Mouse (Mus musculus) urinary bladder, postnatal 25 days (tissue): Measurements from ENCODE around the gene Rnf220.

Experiments used
- DNase-seq: peaks from one replicate; pipeline ENCODE4 v3.0.0; 2022; ENCODE audit warnings: low spot score

Rnf220 gene

DNA sequence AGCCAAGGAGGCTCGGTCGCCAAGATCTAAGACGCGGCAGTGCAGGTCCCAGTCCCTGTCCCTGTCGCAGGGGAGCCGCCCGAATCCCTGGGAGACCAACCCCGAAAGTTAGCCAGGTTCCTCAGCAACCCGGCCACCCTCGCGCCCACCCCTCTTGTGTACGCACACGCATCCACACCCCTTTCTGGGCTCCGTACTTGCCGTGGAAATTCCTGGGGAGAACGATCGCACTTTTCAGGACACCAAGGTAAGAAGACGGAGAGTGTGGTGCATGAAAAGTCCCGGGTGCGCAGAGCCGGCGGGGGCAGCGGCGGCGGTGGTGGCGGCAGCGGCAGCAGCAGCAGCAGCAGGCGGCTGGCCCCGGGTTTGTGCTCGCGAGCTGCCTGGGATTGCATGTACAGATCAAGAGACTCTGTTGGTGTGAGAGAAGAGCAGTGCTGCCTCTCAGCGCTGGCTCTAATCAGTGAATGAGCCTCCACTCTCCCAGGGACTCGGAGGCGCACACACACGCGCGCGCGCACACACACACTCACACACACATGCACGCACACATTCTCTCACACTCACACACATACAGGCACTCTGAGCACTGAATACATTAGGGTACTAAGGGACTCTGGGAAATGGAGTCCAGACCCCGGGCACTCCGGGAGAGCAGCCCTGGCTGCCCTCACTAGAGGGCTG, at the start of gene Rnf220:
Rnf220 (minus strand) TSS at position 571 of the 684 bp plus-strand sequence.
- peak; percentile 4 for DNase-seq

GRCm38 (mm10) chr4:117546616-117547015, 49.8 kb upstream of the Rnf220 start:
- DNase-seq, result no peak

GRCm38 (mm10) chr4:117545448-117545847, 48.6 kb upstream of the Rnf220 start:
- DNase-seq, result no peak

GRCm38 (mm10) chr4:117540571-117540970, 43.7 kb upstream of the Rnf220 start:
- no peak for DNase-seq

DNA sequence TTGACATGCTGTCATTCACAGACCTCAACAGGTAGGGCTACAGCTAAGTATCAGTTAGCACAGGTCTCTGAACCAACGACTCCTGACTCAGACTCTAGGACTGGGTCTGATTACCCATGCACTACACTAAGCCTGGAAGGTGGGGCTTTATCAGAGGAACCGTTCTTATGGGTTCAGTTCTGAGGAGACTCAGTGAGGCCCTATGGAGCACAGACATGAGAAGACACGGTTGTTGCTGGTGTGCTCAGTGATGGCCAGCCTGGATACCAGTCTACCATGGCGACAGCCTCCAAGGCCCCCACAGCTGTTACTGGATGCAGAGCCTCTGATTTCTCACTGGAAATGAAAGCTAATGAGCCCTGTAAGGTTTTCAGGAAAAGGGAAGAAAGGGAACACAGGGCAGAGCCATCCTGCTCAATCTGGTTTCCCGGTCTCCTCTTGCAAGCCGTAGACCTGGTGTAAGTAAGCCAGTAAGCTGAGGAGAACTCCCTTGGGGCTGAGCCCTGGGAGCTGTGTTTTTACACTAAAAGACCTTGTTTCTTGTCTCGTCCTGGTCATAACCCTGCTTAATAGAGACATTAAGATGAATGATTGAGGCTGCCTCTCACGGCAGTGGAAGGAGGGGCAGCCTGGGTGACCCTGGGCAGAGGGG, 42.6 kb upstream of the Rnf220 start:
- no peak for DNase-seq

DNA sequence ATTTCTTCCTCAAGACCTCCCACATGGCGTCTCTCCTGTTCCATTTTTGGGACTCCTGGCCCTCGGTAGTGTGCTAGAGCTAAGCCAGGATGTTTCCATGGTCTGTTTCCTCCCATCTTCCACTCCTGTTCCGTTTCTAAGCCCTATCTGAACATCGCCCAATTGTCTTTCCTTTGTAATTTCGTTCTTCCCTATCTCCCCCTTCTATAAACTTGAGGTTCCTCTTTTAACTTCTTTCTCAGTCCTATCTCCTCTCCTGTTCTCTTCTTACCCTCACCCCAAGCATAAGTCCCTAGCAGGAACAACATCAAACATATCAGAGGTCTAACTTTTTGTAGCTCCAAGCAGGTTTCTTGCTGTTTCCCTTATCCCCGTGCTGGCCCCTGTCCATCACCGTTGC, 40.1 kb upstream of the Rnf220 start:
- no peak for DNase-seq

DNA sequence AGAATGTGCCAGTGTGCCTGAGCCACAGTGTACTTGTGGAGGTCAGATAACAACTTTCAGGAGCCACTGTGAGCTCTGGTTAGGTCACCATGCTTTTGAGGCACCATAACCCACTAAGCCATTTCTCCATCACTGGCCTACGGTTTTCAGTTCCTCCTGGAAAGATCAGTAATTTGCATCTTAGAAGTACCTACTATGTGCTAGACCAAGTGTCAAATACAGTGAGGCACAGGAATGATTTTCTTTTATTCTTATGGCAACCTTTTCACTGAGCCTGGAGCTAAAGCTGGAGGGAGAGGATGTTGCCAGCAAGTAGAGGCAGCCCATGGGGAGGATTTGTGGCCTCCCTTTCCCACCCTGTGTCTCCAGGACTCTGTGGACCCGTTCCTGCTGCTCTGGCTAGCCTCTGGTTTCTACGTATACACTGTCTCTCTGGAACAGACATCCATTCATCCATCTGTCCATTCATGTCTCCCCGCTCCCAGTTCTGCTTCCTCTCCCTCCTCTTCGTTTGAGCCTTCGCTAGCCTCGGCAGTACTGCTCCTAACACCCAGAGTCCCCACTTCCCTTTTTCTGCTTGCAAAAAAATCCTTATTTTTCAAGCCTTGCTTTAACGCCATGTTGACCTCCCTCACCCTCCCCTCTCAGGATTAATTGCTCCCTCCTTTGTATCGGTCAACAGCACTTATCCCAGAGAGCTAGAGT, 38.8 kb upstream of the Rnf220 start:
- DNase-seq, result no peak

DNA sequence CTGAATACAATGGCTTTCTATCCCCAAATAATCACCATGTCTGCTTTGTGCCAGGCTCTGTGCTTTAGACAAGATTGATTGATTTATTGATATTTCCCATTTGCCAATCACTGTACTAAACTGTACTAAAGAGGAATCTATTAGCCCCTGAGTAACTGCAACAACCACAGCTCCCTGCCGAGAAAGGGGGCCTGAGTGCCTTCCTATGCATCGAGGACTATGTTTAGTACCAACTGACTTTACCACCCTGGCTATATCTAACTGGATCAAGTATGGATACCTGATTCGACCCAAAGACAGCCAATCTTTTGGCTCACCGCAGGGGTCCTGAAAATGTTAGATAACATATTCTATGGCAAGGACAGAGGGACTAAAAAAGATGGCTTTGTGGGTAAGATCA, 33.0 kb upstream of the Rnf220 start:
- no peak for DNase-seq

- DNase-seq, result peak; percentile 44
These were observed 31.1 kb upstream of the Rnf220 start for GRCm38 (mm10) chr4:117527952-117528351.

DNA sequence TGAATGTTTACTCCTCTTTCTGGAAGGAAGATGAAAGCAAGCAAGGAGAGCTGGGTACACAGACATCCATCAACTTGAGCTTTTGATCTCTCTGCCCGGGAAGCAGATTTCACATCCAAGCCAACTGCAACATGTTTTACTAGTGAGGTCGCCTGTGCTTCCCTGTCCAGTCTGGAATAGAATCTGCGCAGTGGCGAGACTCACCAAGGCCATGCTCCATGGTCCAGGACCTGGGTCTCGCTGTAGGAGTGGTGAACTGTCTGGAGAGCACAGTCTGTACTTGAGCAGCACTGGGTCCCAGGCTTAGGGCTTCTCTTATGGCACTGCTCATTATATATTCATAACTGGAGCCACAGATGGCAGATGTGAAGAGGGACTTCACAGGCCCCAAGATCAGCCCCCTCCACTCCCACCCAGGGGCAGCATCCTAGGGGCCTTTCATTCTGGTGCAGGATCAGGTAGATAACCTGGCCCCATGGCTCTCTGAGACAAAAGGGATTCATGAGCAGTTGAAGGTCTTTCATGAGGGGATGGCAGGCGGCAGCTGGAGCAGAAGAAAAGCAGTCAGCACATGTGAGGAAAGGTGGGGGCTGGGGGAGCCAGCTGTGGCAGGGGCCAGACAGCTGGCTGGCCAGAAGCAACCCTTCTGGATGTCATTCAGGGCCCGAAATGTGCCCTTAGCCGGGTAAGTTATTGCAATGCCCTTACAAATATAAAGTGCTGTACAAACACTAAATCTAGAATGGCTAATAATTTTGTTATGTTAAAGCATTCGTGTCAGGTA, 30.5 kb upstream of the Rnf220 start:
- DNase-seq, result no peak

- DNase-seq, result no peak
These were observed 29.1 kb upstream of the Rnf220 start for GRCm38 (mm10) chr4:117525990-117526389.

GRCm38 (mm10) chr4:117521350-117521749, 24.5 kb upstream of the Rnf220 start:
- DNase-seq, result no peak

GRCm38 (mm10) chr4:117518246-117518645, 21.4 kb upstream of the Rnf220 start:
- no peak for DNase-seq

DNA sequence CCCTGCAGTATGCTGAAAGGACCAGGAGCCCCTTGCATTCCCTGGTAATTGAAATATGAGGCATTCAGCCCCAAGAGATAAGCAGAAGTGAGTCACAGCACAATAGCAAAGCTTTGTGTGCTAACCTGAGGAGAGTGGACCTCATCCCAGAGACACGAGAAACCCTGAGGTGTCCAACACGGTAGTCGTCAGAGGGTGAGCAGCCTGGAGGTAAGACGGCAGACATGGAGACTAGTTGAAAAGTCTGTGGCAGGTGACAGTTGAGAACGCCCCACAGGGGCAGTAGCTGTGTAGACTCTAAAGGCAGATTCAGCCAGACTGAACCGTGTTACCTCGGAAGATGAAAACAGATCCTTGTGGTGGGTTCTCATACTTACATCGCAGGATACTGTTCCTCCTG, 2.2 kb upstream of the Rnf220 start:
- DNase-seq, result no peak

DNA sequence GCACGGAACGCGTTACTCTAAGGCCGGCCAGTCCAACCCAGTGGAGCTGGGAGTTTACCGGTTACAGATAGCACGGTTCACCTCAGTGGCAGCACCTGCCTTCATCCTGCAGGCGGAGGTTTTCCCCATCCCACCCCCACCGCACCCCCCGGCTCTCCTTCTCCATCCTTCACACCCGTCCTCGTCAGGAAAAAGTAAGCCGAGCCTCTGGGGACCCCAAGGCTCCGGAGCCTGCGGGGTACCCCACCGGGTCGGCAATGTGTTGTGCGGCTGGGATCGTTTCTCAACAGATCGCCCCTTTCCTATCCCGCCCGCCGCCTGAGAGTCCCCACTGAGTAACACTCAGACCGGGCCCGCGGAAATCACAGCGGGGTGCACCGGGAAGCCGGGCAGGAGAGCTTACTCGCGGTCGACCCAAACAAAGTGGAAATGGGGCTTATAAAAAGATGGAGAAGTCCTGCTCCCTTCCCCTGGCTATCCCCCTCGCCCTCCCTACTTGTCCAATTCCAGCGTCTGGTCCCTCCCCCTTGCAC, 917 bp downstream of the Rnf220 start:
- DNase-seq, result peak; percentile 18

- peak; percentile 12 for DNase-seq
These were observed 1.8 kb downstream of the Rnf220 start for GRCm38 (mm10) chr4:117494911-117495501.

DNA sequence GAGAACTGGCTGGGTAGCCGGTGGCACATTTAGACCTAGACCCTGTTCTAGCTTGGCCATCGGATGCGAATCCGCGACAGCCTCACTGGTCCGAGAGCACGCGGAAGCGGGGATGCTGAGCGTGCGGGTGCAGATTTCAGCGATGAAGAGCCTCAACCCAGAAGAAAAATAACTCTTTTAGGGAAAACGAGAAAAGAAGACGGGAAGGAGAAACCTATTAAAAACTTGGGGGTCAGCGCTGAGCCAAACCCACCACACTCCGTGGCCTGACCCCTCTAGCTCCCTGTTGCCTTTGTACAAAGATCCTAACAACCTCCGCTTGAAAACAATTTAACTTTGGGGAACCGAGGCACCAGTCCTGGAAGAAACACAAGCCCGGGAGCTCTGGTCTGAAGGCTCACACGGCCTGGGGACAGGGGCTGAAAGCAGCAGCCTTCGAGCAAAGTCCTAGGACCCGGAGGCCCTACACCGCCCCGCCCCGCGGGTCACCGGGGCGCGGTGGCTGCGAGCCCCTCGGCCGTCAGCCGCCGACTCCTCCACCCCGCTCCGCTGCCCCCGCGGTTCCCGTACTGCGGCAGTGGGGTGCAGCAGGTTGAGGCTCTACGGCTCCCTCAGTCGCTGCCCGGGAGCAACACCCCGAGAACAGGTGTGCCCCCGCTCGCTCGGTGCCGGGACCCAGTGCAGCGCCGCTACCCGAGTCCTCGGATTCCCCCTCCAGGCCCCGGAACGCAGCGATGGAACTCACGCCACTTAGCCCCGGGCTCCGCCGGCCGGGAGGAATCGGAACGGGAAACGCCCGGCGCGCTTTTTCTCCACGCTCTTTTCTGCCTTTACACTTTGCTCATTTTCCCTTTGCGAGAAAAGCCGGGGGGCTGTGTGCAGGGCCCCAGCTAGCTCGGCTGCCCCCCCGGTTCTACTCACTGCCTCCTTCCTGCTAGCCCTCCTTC, 2.7 kb downstream of the Rnf220 start:
- peak; percentile 22 for DNase-seq

GRCm38 (mm10) chr4:117493161-117493568, 3.7 kb downstream of the Rnf220 start:
- DNase-seq, result peak; percentile 4

DNA sequence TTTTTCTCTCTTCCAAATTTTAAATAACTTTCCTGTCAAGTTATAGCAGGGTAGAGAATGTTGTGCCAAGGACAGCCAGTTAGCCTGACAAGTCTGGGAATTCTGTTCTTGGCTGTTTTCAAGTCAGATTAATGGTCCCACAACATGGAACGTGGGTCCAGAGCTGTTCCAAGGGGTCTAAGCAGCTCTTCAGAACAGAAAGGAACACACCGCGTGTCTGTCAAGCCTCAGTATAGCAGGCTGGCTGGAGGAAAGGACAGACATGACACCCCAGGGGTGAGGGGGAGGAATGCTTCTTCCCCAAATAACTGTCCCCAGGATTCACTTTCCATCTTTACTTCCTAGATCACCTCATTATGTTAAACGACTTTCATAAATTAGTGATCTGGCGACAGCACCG, 5.0 kb downstream of the Rnf220 start:
- no peak for DNase-seq

DNA sequence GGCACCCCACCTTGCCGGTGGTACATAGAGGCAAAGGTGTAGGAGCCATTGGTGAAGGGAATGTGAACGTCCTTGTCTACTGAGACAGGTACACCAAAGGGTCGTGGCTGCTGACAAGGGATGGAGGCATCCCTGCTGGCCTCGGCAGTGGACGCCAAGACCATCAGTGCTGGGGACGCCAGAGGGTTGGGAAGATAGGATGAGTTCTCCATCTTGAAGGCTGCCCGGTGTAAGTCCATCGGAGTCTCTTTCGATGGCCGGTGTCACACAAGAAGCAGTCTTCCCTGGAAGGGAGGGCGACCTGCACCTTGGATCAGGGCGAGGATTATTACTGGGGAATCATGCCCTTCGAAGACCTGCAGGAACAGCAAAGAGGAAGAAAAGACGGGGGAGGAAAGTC, 6.9 kb downstream of the Rnf220 start:
- no peak for DNase-seq

- DNase-seq, result no peak
These were observed 7.3 kb downstream of the Rnf220 start for GRCm38 (mm10) chr4:117489566-117489965.
